Mouse (Mus musculus) MEL (cell line): ENCODE measurements around the gene Arnt.

Experiments used
- CTCF ChIP-seq, 3 experiments: IDR thresholded peaks in 2 of 3; conservative IDR thresholded peaks in 1 of 3; 2 replicates each; pipeline ENCODE4 v1.5.1; 2011 to 2012; ENCODE audit warnings: low read length in 3 of 3, low read depth in 2 of 3, mild to moderate bottlenecking in 2 of 3, improper control_type of control experiment in 1 of 3, inconsistent platforms in 1 of 3, mixed read lengths in 1 of 3, moderate library complexity in 1 of 3; ENCODE audit not compliant: control insufficient read depth in 1 of 3, insufficient read depth in 1 of 3, poor library complexity in 1 of 3, severe bottlenecking in 1 of 3
- E2F4 ChIP-seq: IDR thresholded peaks from 2 replicates; pipeline ENCODE4 v1.6.1; 2011; ENCODE audit warnings: low read depth, low read length, improper control_type of control experiment, borderline replicate concordance
- ELF1 ChIP-seq: IDR thresholded peaks from 2 replicates; pipeline ENCODE4 v1.6.1; 2014; ENCODE audit warnings: low read depth, mild to moderate bottlenecking, inconsistent platforms, low read length, improper control_type of control experiment, moderate library complexity
- GATA1 ChIP-seq: IDR thresholded peaks from 2 replicates; pipeline ENCODE4 v1.6.1; 2011; ENCODE audit warnings: low read depth, low read length, improper control_type of control experiment
- JUND ChIP-seq: IDR thresholded peaks from 2 replicates; pipeline ENCODE4 v1.6.1; 2011; ENCODE audit warnings: low read depth, mild to moderate bottlenecking, improper control_type of control experiment, low read length
- KAT2A ChIP-seq: conservative IDR thresholded peaks from 2 replicates; pipeline ENCODE4 v1.6.1; 2012; ENCODE audit warnings: low read depth, low read length, improper control_type of control experiment, inconsistent platforms
- MAX ChIP-seq: IDR thresholded peaks from 2 replicates; pipeline ENCODE4 v1.6.1; 2011; ENCODE audit warnings: low read length, improper control_type of control experiment
- MAZ ChIP-seq: IDR thresholded peaks from 2 replicates; pipeline ENCODE4 v1.6.1; 2012; ENCODE audit warnings: low read depth, mild to moderate bottlenecking, inconsistent platforms, low read length, improper control_type of control experiment
- MEF2A ChIP-seq: IDR thresholded peaks from 2 replicates; pipeline ENCODE4 v1.6.1; 2014; ENCODE audit warnings: low read depth, mild to moderate bottlenecking, inconsistent platforms, low read length, improper control_type of control experiment; ENCODE audit not compliant: poor library complexity, insufficient replicate concordance, severe bottlenecking; ENCODE audit errors: extremely low read depth
- MXI1 ChIP-seq: IDR thresholded peaks from 2 replicates; pipeline ENCODE4 v1.6.1; 2011; ENCODE audit warnings: mild to moderate bottlenecking, low read depth, low read length, improper control_type of control experiment
- NRF1 ChIP-seq: IDR thresholded peaks from 2 replicates; pipeline ENCODE4 v1.6.1; 2014; ENCODE audit warnings: low read depth, mild to moderate bottlenecking, inconsistent platforms, low read length, improper control_type of control experiment, moderate library complexity; ENCODE audit not compliant: poor library complexity, insufficient read depth, severe bottlenecking
- POLR2A ChIP-seq, 2 experiments: IDR thresholded peaks; 2 replicates each; pipeline ENCODE4 v1.6.1; 2011 to 2012; ENCODE audit warnings: low read length in 2 of 2, mild to moderate bottlenecking in 2 of 2, control low read depth in 1 of 2, improper control_type of control experiment in 1 of 2, low read depth in 1 of 2, moderate library complexity in 1 of 2; ENCODE audit not compliant: control insufficient read depth in 1 of 2, insufficient read depth in 1 of 2, poor library complexity in 1 of 2
- TAL1 ChIP-seq: IDR thresholded peaks from 2 replicates; pipeline ENCODE4 v1.6.1; 2012; ENCODE audit warnings: mild to moderate bottlenecking, inconsistent platforms, low read length, moderate library complexity, mixed read lengths
- USF1 ChIP-seq: IDR thresholded peaks from 2 replicates; pipeline ENCODE4 v1.6.1; 2014; ENCODE audit warnings: low read depth, mild to moderate bottlenecking, inconsistent platforms, low read length, improper control_type of control experiment, moderate library complexity

DNA sequence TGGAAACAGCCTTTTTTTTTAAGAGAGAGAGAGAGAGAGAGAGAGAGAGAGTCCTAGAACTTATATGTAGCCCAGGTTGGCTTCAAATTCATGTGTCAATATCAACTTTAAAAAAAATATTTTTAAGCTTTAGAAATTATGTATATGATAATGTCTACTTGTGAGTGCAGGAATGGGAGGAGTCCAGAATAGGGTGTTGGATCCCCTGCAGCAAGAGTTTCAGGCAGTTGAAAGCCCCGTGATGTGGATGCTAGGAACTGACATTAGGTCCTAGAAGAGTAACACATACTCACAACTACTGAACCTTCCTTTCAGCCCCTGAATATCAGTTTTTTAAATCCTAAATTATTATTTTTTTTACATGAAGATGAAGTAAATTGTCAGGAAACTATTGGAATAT lies 1.4 kb downstream of the Arnt start:
- no peak for TF ChIP-seq JUND
- no peak for TF ChIP-seq POLR2A (IDR thresholded peaks at IDR 0.05; ENCODE audit: control insufficient read depth in 1 of 2, insufficient read depth in 1 of 2, low read depth in 1 of 2, low read length in 2 of 2, poor library complexity in 1 of 2)
- no peak for TF ChIP-seq CTCF (IDR thresholded peaks at IDR 0.05 in 2 of 3, conservative IDR thresholded peaks at IDR 0.05 in 1 of 3; ENCODE audit: control insufficient read depth in 1 of 3, insufficient read depth in 1 of 3, low read depth in 2 of 3, low read length in 3 of 3, poor library complexity in 1 of 3, severe bottlenecking in 1 of 3)
- no peak for TF ChIP-seq MXI1
- no peak for TF ChIP-seq E2F4
- no peak for TF ChIP-seq MEF2A
- TF ChIP-seq TAL1: no peak
- no peak for TF ChIP-seq NRF1
- no peak for TF ChIP-seq USF1
- no peak for TF ChIP-seq MAZ
- no peak for TF ChIP-seq MAX
- TF ChIP-seq KAT2A: no peak
- no peak for TF ChIP-seq ELF1
- TF ChIP-seq GATA1: no peak
